Mouse (Mus musculus) liver, embryonic 16.5 days (tissue): ENCODE measurements around the gene Cdkal1. TPM values are rescaled to one million over a fixed set of nuclear protein-coding genes. Genes with fewer than 3 reads are reported as not detected.

Source experiments
- ATAC-seq: fragments of 200-750 bp; cut with Nextera tagmentation; 2 replicates; pipeline ENCODE4 v1.8.0; 2017; ENCODE audit warnings: low read depth, mild to moderate bottlenecking, moderate number of reproducible peaks, moderate library complexity
- H3K27ac ChIP-seq: fragments of 300-500 bp; sonication (generic); 2 replicates; pipeline ENCODE4 v1.5.1; 2014; ENCODE audit warnings: mild to moderate bottlenecking, low read length
- H3K27me3 ChIP-seq: fragments of 300-500 bp; sonication (generic); 2 replicates; pipeline ENCODE4 v1.6.1; 2014; ENCODE audit warnings: low read depth, low read length, mixed read lengths; ENCODE audit not compliant: control insufficient read depth, insufficient read depth
- H3K36me3 ChIP-seq: fragments of 300-500 bp; sonication (generic); 2 replicates; pipeline ENCODE4 v1.6.1; 2014; ENCODE audit warnings: mild to moderate bottlenecking; ENCODE audit not compliant: control insufficient read depth, insufficient read depth
- H3K4me1 ChIP-seq: fragments of 300-500 bp; sonication (generic); 2 replicates; pipeline ENCODE4 v1.6.1; 2014; ENCODE audit warnings: low read depth, low read length, mixed read lengths; ENCODE audit not compliant: control insufficient read depth
- H3K4me2 ChIP-seq: fragments of 300-500 bp; sonication (generic); 2 replicates; pipeline ENCODE4 v1.6.1; 2014; ENCODE audit warnings: low read depth, low read length, mixed read lengths
- H3K4me3 ChIP-seq: fragments of 300-500 bp; sonication (generic); 2 replicates; pipeline ENCODE4 v1.5.1; 2014; ENCODE audit warnings: low read depth, mild to moderate bottlenecking, low read length
- H3K9ac ChIP-seq: fragments of 300-500 bp; sonication (generic); 2 replicates; pipeline ENCODE4 v1.6.1; 2014; ENCODE audit warnings: low read depth, low read length
- H3K9me3 ChIP-seq: fragments of 300-500 bp; sonication (generic); replicated peaks from 2 replicates; pipeline ENCODE4 v1.6.1; 2016; ENCODE audit warnings: low read length; ENCODE audit not compliant: control insufficient read depth
- WGBS: fragments of 180-500 bp; shearing (Covaris S2); extraction: QIAGEN DNeasy Blood & Tissue Kit; methylation state at CpG from one replicate; pipeline ENCODE4 v1.1.7; 2014; ENCODE audit not compliant: insufficient replicate concordance; 5-methylcytosine and 5-hydroxymethylcytosine counted together
- polyA plus RNA-seq: library from polyadenylated mRNA; unstranded; fragments of >200 nt; fragmentation: Nextera tagmentation; extraction: Ambion mirVana; gene quantifications from 2 replicates; pipeline ENCODE4 v1.2.1, GENCODE M21; 2015

Cdkal1 gene
- polyA plus RNA-seq, 1 experiment from 2014 or later, result 9.3 TPM

- 55% methylated on average over 6 of the region's 6 CpGs for WGBS
- no peak for ATAC-seq
- Histone ChIP-seq H3K27me3 (no peaks in the 10 kb centered on the region), H3K4me2 (no peak overlapping the region), H3K36me3 (no peaks in the 10 kb centered on the region), H3K4me1 (no peaks in the 10 kb centered on the region), H3K27ac (no peak overlapping the region), H3K4me3 (no peak overlapping the region), H3K9me3 (no peaks in the 10 kb centered on the region), H3K9ac (no peak overlapping the region)
These were observed 393.2 kb downstream of the Cdkal1 start for GRCm38 (mm10) chr13:29462271-29462670.

- H3K4me1 ChIP-seq, result no peaks in the 10 kb centered on the region
- no peaks in the 10 kb centered on the region for H3K27me3 ChIP-seq
- H3K9me3 ChIP-seq, result no peaks in the 10 kb centered on the region
- H3K4me2 ChIP-seq, result no peak overlapping the region
- no peak for ATAC-seq
- 48% methylated on average over 5 of the region's 5 CpGs for WGBS
- no peak overlapping the region for H3K4me3 ChIP-seq
- no peak overlapping the region for H3K9ac ChIP-seq
- H3K36me3 ChIP-seq, result no peaks in the 10 kb centered on the region
- no peak overlapping the region for H3K27ac ChIP-seq
These were observed 394.7 kb downstream of the Cdkal1 start for GRCm38 (mm10) chr13:29460741-29461140.

GRCm38 (mm10) chr13:29458385-29458784 is 397.1 kb downstream of the Cdkal1 start:
- Histone ChIP-seq H3K4me1 (no peaks in the 10 kb centered on the region), H3K9ac (no peak overlapping the region), H3K9me3 (no peaks in the 10 kb centered on the region), H3K27me3 (no peaks in the 10 kb centered on the region), H3K27ac (no peak overlapping the region), H3K4me2 (no peak overlapping the region), H3K4me3 (no peak overlapping the region), H3K36me3 (no peaks in the 10 kb centered on the region)
- 10% methylated on average over 1 of the region's 1 CpGs for WGBS
- ATAC-seq, result no peak

GRCm38 (mm10) chr13:29437067-29437466 is 418.4 kb downstream of the Cdkal1 start:
- H3K4me3 ChIP-seq, result no peak overlapping the region
- ATAC-seq, result no peak
- H3K4me1 ChIP-seq, result no peaks in the 10 kb centered on the region
- no peaks in the 10 kb centered on the region for H3K36me3 ChIP-seq
- H3K9ac ChIP-seq, result no peak overlapping the region
- no peaks in the 10 kb centered on the region for H3K27me3 ChIP-seq
- no peak overlapping the region for H3K4me2 ChIP-seq
- 65% methylated on average over 2 of the region's 2 CpGs for WGBS
- H3K27ac ChIP-seq, result no peak overlapping the region
- H3K9me3 ChIP-seq, result no peaks in the 10 kb centered on the region

GRCm38 (mm10) chr13:29434726-29435125 is 420.7 kb downstream of the Cdkal1 start:
- Histone ChIP-seq H3K4me3 (no peak overlapping the region), H3K4me1 (no peaks in the 10 kb centered on the region), H3K9ac (no peak overlapping the region), H3K4me2 (no peak overlapping the region), H3K9me3 (no peaks in the 10 kb centered on the region), H3K36me3 (no peaks in the 10 kb centered on the region), H3K27me3 (no peaks in the 10 kb centered on the region), H3K27ac (no peak overlapping the region)
- 62% methylated on average over 4 of the region's 4 CpGs for WGBS
- ATAC-seq, result no peak

- Histone ChIP-seq H3K36me3 (no peaks in the 10 kb centered on the region), H3K4me3 (no peak overlapping the region), H3K27me3 (no peaks in the 10 kb centered on the region), H3K4me1 (no peaks in the 10 kb centered on the region), H3K9me3 (no peaks in the 10 kb centered on the region), H3K4me2 (no peak overlapping the region), H3K27ac (no peak overlapping the region), H3K9ac (no peak overlapping the region)
- 15% methylated on average over 4 of the region's 4 CpGs for WGBS
- no peak for ATAC-seq
These were observed 424.6 kb downstream of the Cdkal1 start for GRCm38 (mm10) chr13:29430919-29431318.

GRCm38 (mm10) chr13:29429877-29430276 is 425.6 kb downstream of the Cdkal1 start:
- 66% methylated on average over 4 of the region's 4 CpGs for WGBS
- Histone ChIP-seq H3K36me3 (no peaks in the 10 kb centered on the region), H3K9me3 (no peaks in the 10 kb centered on the region), H3K4me1 (no peaks in the 10 kb centered on the region), H3K4me2 (no peak overlapping the region), H3K9ac (no peak overlapping the region), H3K27me3 (no peaks in the 10 kb centered on the region), H3K4me3 (no peak overlapping the region), H3K27ac (no peak overlapping the region)
- no peak for ATAC-seq

- Histone ChIP-seq H3K4me2 (no peak overlapping the region), H3K27ac (no peak overlapping the region), H3K36me3 (no peaks in the 10 kb centered on the region), H3K4me3 (no peak overlapping the region), H3K9me3 (no peaks in the 10 kb centered on the region), H3K27me3 (no peaks in the 10 kb centered on the region), H3K4me1 (no peaks in the 10 kb centered on the region), H3K9ac (no peak overlapping the region)
- whole genome bisulfite sequencing, result 71% methylated on average over 6 of the region's 6 CpGs
- ATAC-seq, result no peak
These were observed 426.3 kb downstream of the Cdkal1 start for GRCm38 (mm10) chr13:29429196-29429595.

GRCm38 (mm10) chr13:29416450-29417136 is 438.9 kb downstream of the Cdkal1 start:
- Histone ChIP-seq H3K36me3 (no peaks in the 10 kb centered on the region), H3K27ac (no peak overlapping the region), H3K4me3 (no peak overlapping the region), H3K4me1 (no peaks in the 10 kb centered on the region), H3K27me3 (no peaks in the 10 kb centered on the region), H3K4me2 (no peak overlapping the region), H3K9ac (no peak overlapping the region), H3K9me3 (no peaks in the 10 kb centered on the region)
- 56% methylated on average over 8 of the region's 8 CpGs for WGBS
- no peak for ATAC-seq
